Mouse (Mus musculus) forebrain, embryonic 10.5 days (tissue): Measurements from ENCODE around the gene Gtpbp10. TPM values are rescaled to one million over a fixed set of nuclear protein-coding genes. Genes with fewer than 3 reads are reported as not detected.

ENCODE experiments used
- DNase-seq: peaks from one replicate; pipeline ENCODE4 v3.0.0-alpha.2; 2017; ENCODE audit warnings: low spot score; ENCODE audit errors: extremely low spot score
- H3K27ac ChIP-seq: fragments of 300-500 bp; sonication (generic); 2 replicates; pipeline ENCODE4 v1.5.1; 2016; ENCODE audit warnings: mild to moderate bottlenecking
- H3K27me3 ChIP-seq: fragments of 300-500 bp; sonication (generic); 2 replicates; pipeline ENCODE4 v1.6.1; 2016; ENCODE audit warnings: mild to moderate bottlenecking; ENCODE audit not compliant: poor library complexity, severe bottlenecking
- H3K36me3 ChIP-seq: fragments of 300-500 bp; sonication (generic); replicated peaks from 2 replicates; pipeline ENCODE4 v1.6.1; 2016; ENCODE audit warnings: mild to moderate bottlenecking, moderate library complexity
- H3K4me1 ChIP-seq: fragments of 300-500 bp; sonication (generic); 2 replicates; pipeline ENCODE4 v1.6.1; 2016
- H3K4me3 ChIP-seq: fragments of 300-500 bp; sonication (generic); 2 replicates; pipeline ENCODE4 v1.5.1; 2016; ENCODE audit warnings: mild to moderate bottlenecking, moderate library complexity
- H3K9me3 ChIP-seq: fragments of 300-500 bp; sonication (generic); 2 replicates; pipeline ENCODE4 v1.6.1; 2016; ENCODE audit warnings: mild to moderate bottlenecking, moderate library complexity
- WGBS: fragments of 180-500 bp; shearing (Covaris S2); methylation state at CpG from one replicate; pipeline ENCODE4 v1.1.7; 2016; 5-methylcytosine and 5-hydroxymethylcytosine counted together
- polyA plus RNA-seq: library from polyadenylated mRNA; unstranded; fragments of >200 nt; fragmentation: Nextera tagmentation; extraction: Ambion mirVana; gene quantifications from 2 replicates; pipeline ENCODE4 v1.2.1, GENCODE M21; 2016

Gtpbp10 gene
- polyA plus RNA-seq, 1 experiment from 2014 or later = 40.0 TPM

GRCm38 (mm10) chr5:5492163-5492562 is 67.2 kb downstream of the Gtpbp10 start:
- WGBS = 92% methylated on average over 4 of the region's 4 CpGs
- no peak for DNase-seq

More at GRCm38 (mm10) chr5:5492163-5492562, 67.2 kb downstream of the Gtpbp10 start:
- no peaks in the 10 kb centered on the region for H3K4me1 ChIP-seq
- H3K9me3 ChIP-seq = no peaks in the 10 kb centered on the region
- no peaks in the 10 kb centered on the region for H3K36me3 ChIP-seq
- H3K4me3 ChIP-seq = no peak overlapping the region
- no peak overlapping the region for H3K27ac ChIP-seq
- H3K27me3 ChIP-seq = peaks cover 10% of the 10 kb centered on the region

Other genes starting within 250 kb of the Gtpbp10 start
- 9.5 and 9.6 TPM in 2 replicates for gene Cdk14, start 139.2 kb downstream of the Gtpbp10 start, polyA plus RNA-seq
- not detected in 2 replicates for gene 1700015F17Rik, start 80.4 kb downstream of the Gtpbp10 start, polyA plus RNA-seq
- gene Cldn12, start 44.6 kb downstream of the Gtpbp10 start, polyA plus RNA-seq = 37.8 and 40.2 TPM in 2 replicates
- gene Gm8773, start 14.3 kb upstream of the Gtpbp10 start, polyA plus RNA-seq = 2.3 and 2.5 TPM in 2 replicates
- 3.7 and 3.8 TPM in 2 replicates for gene Cfap69, start 104.7 kb upstream of the Gtpbp10 start, polyA plus RNA-seq
- 6.5 and 6.8 TPM in 2 replicates for gene Steap2, start 135.0 kb upstream of the Gtpbp10 start, polyA plus RNA-seq
- gene Steap1, start 189.8 kb upstream of the Gtpbp10 start, polyA plus RNA-seq = 5.5 and 6.4 TPM in 2 replicates